Mouse (Mus musculus): ENCODE results near the gene Smad3. TPM values are rescaled to one million over a fixed set of nuclear protein-coding genes. Genes with fewer than 3 reads are reported as not detected.

Smad3 gene
- polyA plus RNA-seq, 1 experiment from 2014 or later = 16.1 TPM

GRCm38 (mm10) chr9:63745821-63746632 lies 11.8 kb downstream of the Smad3 start:
- H3K27me3 ChIP-seq (ENCODE audit: insufficient read depth, low read length) = no peaks in the 10 kb centered on the region
- WGBS = 47% methylated on average over 19 of the region's 19 CpGs
- no peak overlapping the region for H3K4me2 ChIP-seq
- TF ChIP-seq CTCF (IDR thresholded peaks at IDR 0.05; ENCODE audit: low read depth) = no peak
- no peak for DNase-seq
- peaks cover 68% of the 10 kb centered on the region for H3K4me1 ChIP-seq (ENCODE audit: insufficient read depth)
- no peak overlapping the region for H3K4me3 ChIP-seq (ENCODE audit: low read depth, low read length)
- no peak for ATAC-seq (ENCODE audit: insufficient read depth)
- no peaks in the 10 kb centered on the region for H3K9me3 ChIP-seq (ENCODE audit: low read depth, low read length)
- no peaks in the 10 kb centered on the region for H3K36me3 ChIP-seq (ENCODE audit: insufficient read depth)
- H3K27ac ChIP-seq (ENCODE audit: low read depth) = peak overlapping the region; percentile 21
- no peak overlapping the region for H3K9ac ChIP-seq

- Histone ChIP-seq H3K27me3 (ENCODE audit: insufficient read depth, low read length) (no peaks in the 10 kb centered on the region), H3K9ac (no peak overlapping the region), H3K9me3 (ENCODE audit: low read depth, low read length) (no peaks in the 10 kb centered on the region), H3K4me3 (ENCODE audit: low read depth, low read length) (no peak overlapping the region), H3K27ac (ENCODE audit: low read depth) (no peak overlapping the region), H3K4me1 (ENCODE audit: insufficient read depth) (peaks cover 55% of the 10 kb centered on the region), H3K36me3 (ENCODE audit: insufficient read depth) (peaks cover 10% of the 10 kb centered on the region; the same call in 1 of the 2 replicates), H3K4me2 (no peak overlapping the region)
- DNase-seq = no peak
- TF ChIP-seq CTCF (IDR thresholded peaks at IDR 0.05; ENCODE audit: low read depth) = no peak
- 91% methylated on average over 5 of the region's 5 CpGs for WGBS
- ATAC-seq (ENCODE audit: insufficient read depth) = no peak
Observed at GRCm38 (mm10) chr9:63744595-63744994, 13.2 kb downstream of the Smad3 start.

GRCm38 (mm10) chr9:63743775-63744174 lies 14.0 kb downstream of the Smad3 start:
- no peak overlapping the region for H3K4me2 ChIP-seq
- peaks cover 10% of the 10 kb centered on the region; the same call in 1 of the 2 replicates for H3K36me3 ChIP-seq (ENCODE audit: insufficient read depth)
- 76% methylated on average over 11 of the region's 11 CpGs for WGBS
- ATAC-seq (ENCODE audit: insufficient read depth) (no peak), DNase-seq (no peak)
- H3K27ac ChIP-seq (ENCODE audit: low read depth) = peak overlapping the region; percentile 43; the same call in 1 of the 2 replicates
- TF ChIP-seq CTCF (IDR thresholded peaks at IDR 0.05; ENCODE audit: low read depth) = no peak
- H3K9ac ChIP-seq = no peak overlapping the region
- no peak overlapping the region for H3K4me3 ChIP-seq (ENCODE audit: low read depth, low read length)
- H3K4me1 ChIP-seq (ENCODE audit: insufficient read depth) = peaks cover 49% of the 10 kb centered on the region
- no peaks in the 10 kb centered on the region for H3K27me3 ChIP-seq (ENCODE audit: insufficient read depth, low read length)
- no peaks in the 10 kb centered on the region for H3K9me3 ChIP-seq (ENCODE audit: low read depth, low read length)

- 57% methylated on average over 13 of the region's 13 CpGs for WGBS
- peak overlapping the region; percentile 6; the same call in 1 of the 2 replicates for H3K9ac ChIP-seq
- peaks cover 10% of the 10 kb centered on the region; the same call in 1 of the 2 replicates for H3K36me3 ChIP-seq (ENCODE audit: insufficient read depth)
- no peak overlapping the region for H3K4me2 ChIP-seq
- peak overlapping the region; percentile 69; the same call in 1 of the 2 replicates for H3K27ac ChIP-seq (ENCODE audit: low read depth)
- H3K9me3 ChIP-seq (ENCODE audit: low read depth, low read length) = no peaks in the 10 kb centered on the region
- no peak for ATAC-seq (ENCODE audit: insufficient read depth)
- no peaks in the 10 kb centered on the region for H3K27me3 ChIP-seq (ENCODE audit: insufficient read depth, low read length)
- no peak overlapping the region for H3K4me3 ChIP-seq (ENCODE audit: low read depth, low read length)
- no peak for TF ChIP-seq CTCF (IDR thresholded peaks at IDR 0.05; ENCODE audit: low read depth)
- DNase-seq = peak; percentile 51
- peaks cover 47% of the 10 kb centered on the region for H3K4me1 ChIP-seq (ENCODE audit: insufficient read depth)
Observed at GRCm38 (mm10) chr9:63742887-63743660, 14.7 kb downstream of the Smad3 start.

GRCm38 (mm10) chr9:63742318-63742717 lies 15.5 kb downstream of the Smad3 start:
- H3K27me3 ChIP-seq (ENCODE audit: insufficient read depth, low read length) = no peaks in the 10 kb centered on the region
- no peaks in the 10 kb centered on the region for H3K9me3 ChIP-seq (ENCODE audit: low read depth, low read length)
- H3K4me2 ChIP-seq = no peak overlapping the region
- H3K27ac ChIP-seq (ENCODE audit: low read depth) = peak overlapping the region; percentile 69; the same call in 1 of the 2 replicates
- ATAC-seq (ENCODE audit: insufficient read depth) (peak; percentile 41; the same call in 1 of the 2 replicates), DNase-seq (peak; percentile 92)
- no peak for TF ChIP-seq CTCF (IDR thresholded peaks at IDR 0.05; ENCODE audit: low read depth)
- no peak overlapping the region for H3K4me3 ChIP-seq (ENCODE audit: low read depth, low read length)
- peaks cover 10% of the 10 kb centered on the region; the same call in 1 of the 2 replicates for H3K36me3 ChIP-seq (ENCODE audit: insufficient read depth)
- peaks cover 44% of the 10 kb centered on the region for H3K4me1 ChIP-seq (ENCODE audit: insufficient read depth)
- 24% methylated on average over 3 of the region's 3 CpGs for WGBS
- H3K9ac ChIP-seq = no peak overlapping the region

- Histone ChIP-seq H3K36me3 (ENCODE audit: insufficient read depth) (peaks cover 10% of the 10 kb centered on the region; the same call in 1 of the 2 replicates), H3K4me2 (no peak overlapping the region), H3K27me3 (ENCODE audit: insufficient read depth, low read length) (no peaks in the 10 kb centered on the region), H3K9ac (no peak overlapping the region), H3K9me3 (ENCODE audit: low read depth, low read length) (no peaks in the 10 kb centered on the region), H3K4me3 (ENCODE audit: low read depth, low read length) (no peak overlapping the region), H3K4me1 (ENCODE audit: insufficient read depth) (peaks cover 43% of the 10 kb centered on the region), H3K27ac (ENCODE audit: low read depth) (no peak overlapping the region)
- DNase-seq (no peak), ATAC-seq (ENCODE audit: insufficient read depth) (no peak)
- WGBS = 48% methylated on average over 6 of the region's 6 CpGs
- TF ChIP-seq CTCF (IDR thresholded peaks at IDR 0.05; ENCODE audit: low read depth) = no peak
Observed at GRCm38 (mm10) chr9:63741792-63742191, 16.0 kb downstream of the Smad3 start.
